Mouse (Mus musculus): ENCODE measurements at regions not wholly inside any gene's neighbourhood (a gene's known extent, or its start where the extent isn't known, plus 50 kb on each side); places are given as distances from the start of the nearest gene placed in this dataset.

DNA sequence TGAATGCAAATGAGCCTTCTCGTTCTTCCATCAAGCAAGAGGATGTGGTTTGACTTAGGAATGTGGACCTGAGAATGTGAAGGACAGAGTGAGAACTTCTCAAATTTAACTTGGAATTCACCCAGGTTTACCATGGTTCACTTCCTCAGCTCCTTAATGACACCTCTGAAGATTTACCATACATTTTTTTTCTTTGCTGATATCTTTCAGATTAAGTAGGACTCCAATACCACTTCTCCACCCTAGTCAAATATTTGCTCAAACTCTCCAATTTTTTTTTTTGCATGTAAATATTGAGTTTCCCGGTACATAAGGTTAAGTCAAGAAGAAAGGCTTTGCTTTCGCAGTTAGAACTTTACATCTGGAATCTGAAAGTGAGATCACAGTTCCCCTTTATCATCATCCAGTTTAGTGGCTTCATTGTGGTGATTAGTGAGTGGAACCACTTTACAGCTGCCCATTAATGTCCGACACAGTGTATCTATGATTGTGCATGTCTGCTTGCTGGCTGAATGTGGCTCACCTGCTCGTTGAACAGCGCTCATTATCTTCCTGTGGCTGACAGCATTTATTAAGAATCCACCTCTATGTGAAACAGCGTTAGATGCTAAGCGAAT lies 446.0 kb upstream of the Adam34 start:
- DNase-seq: no peak

DNA sequence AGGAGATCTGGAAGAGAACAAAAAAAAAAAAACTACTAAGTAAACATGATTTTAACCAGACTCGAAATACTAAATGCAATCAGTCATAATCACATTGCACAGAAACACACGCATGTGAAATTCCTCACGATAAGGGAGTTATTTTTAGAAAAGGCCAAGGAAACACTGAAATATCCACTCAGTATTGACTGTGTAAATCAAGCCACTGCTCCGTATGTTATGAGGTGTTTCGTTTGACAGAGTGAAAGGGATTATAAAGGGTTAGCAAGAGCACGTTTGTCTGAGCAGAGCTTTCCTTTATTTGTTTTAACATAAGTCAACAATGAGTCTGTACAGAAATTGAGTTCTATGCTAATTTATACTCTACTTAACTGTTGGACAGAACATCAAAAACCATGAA lies 455.3 kb upstream of the Adam34 start:
- DNase-seq: no peak

DNA sequence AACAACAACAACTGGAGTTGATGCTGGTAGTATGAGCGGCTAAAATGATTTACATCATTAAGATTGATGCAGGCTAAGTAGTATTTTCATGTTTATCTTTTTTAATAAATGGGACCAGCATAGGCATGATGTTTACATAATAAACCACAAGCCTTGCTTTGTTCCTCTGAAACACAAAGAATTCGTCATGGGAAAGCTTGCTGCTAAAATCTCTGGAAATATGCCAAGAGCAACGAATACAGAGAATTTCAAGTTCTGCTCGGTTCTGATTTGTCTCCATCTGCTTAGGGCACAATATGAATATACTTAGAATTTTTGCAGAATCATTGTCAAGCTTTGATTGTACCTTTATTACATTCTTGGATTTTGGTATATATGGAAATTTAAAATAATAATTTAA lies 467.2 kb upstream of the Adam34 start:
- DNase-seq: no peak

DNA sequence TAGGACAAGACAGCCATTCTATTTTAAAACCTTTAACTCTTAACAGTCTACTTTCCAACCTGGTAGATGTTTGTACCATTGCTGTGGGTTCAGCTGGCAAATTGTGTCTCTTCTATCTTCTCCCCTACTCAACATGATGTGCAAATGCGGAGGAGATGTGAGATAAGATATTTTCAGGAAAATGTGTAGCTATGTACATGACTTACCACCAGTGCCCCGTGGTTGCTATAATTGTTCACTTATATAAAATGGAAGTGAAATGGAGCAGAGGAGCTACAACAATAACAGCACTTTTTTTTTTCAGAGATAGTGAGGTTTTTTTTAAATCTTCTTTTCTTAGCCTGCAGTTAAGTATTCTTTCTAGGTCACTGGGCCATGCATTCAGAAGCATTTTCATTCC lies 492.4 kb upstream of the Adam34 start:
- no peak for DNase-seq

DNA sequence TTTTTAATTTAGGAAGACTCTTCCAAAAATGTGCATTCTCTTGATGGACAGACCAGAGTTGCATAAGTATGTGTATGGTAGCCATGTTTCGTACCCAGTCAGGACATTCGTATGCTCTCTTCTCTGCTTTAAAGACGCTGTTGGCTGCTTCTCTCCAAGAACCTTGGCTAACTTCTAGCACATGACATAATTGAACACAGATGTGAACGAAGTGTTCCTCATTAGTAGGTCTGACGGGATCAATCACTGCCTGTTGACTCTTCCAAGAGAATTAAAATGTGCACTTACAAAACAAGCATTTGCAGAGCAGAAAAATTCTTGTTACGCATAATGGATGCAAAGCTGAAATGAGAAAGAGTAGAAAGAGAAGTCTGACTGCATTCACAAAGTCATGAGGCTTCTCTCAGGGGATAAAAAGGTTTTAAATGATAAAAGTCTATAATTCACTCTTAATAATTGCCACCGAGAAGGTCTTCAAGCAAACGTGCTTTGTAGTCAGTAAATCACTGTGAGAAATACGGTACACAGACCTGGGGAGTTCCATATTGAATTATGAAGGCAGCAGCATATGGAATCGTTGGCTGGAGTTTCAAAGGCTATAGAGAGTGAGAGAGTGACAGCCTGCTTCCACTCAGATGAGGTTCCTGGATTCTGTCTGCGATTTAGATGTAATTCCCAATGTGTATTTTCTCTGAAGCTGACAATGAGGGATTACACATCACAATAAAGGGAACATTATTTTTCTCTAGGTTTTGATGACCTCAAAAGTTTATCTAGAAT lies 496.7 kb upstream of the Adam34 start:
- no peak for DNase-seq

DNA sequence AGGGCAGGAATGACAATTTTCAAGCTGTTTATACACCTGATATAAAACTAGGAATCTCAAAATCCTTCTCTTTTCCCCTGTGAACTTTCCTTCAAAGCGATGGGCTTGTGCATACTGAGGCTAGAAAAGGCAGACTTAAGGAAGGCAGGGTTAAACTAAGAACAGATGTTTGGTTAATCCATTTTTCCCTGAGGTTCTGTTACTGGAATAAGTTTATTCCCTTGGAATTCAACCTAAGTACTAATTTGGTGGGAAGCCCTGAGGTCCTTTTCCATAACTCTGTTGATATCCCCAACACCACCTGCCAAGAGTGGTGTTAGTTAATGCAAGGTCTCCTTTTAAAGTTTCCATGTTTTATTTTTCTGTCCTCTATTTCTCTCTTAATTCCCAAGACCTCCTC lies 512.5 kb upstream of the Adam34 start:
- DNase-seq: no peak

DNA sequence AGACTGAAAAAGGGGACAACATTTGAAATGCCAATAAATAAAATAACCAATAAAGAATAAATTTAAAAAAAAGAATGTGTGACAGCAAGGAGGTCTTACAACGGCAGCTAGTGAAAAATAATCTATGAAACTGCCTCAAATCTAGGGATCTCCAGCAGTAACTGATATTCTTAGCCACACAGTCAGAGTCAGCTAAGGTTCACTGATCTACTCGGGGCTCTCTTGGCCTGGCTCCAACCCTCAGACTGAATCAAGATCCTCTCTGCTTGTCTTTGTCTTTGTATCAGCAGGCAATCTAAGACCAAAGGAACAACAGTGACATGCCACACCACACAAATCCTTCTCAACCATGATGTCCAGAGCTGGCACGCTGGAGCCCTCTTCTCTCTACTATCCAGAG lies 542.5 kb upstream of the Adam34 start:
- DNase-seq: no peak

DNA sequence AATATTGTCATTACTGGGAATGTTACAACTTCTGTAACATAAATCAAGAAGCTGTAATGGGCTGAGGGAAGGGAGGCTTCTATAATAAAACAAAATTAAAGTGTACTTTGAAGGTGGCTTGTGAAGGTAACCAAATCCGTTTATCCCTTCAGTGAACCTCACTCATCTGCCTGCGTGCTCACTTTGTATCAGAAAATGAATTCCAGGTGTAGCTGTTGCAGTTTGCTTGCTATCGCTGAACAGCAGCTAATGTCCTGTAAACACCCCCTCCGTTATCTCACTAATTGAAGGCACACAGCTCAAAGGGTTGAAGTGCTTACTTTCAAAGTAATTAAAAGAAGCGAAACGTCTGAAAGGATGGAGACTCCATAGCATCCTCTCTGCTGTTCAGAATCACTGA lies 547.2 kb upstream of the Adam34 start:
- DNase-seq: no peak

DNA sequence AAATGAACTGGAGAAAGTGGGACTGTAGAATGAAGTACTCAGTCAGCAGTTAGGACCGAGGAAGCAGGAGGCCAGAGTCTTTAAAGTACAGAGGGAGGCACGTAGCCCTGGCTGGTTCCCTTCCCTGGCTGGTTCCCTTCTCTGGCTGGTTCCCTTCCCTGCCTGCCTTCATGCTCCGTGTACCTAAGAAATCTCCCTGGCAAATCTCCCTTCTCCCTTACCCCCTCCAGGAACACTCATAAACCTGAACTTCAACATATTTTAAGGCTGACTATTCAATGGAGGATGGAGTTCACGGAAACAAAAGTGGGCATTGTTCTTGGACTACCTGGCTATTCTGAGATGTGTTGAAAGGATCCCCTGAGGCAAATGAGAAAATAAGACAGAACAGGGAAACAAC lies 551.2 kb upstream of the Adam34 start:
- DNase-seq: no peak

DNA sequence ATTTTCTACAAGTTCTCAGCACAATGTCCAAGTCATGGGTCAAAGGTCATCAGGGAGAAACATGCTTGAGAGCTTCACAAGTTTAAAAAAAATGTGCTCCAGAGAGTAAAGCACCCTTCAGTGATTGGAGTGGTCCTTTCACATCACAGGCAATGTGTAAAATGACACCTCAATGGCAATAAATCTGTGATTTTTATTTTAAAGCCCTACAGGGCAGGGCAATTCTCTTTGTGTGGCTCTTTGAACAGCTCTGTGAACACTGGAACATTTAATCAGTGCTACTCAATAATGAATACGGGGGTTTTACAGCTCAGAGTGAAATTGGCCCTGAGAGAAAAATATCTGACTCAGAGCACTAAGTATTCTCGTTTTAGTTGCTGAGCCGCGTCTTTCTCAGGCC lies 563.5 kb upstream of the Adam34 start:
- no peak for DNase-seq

DNA sequence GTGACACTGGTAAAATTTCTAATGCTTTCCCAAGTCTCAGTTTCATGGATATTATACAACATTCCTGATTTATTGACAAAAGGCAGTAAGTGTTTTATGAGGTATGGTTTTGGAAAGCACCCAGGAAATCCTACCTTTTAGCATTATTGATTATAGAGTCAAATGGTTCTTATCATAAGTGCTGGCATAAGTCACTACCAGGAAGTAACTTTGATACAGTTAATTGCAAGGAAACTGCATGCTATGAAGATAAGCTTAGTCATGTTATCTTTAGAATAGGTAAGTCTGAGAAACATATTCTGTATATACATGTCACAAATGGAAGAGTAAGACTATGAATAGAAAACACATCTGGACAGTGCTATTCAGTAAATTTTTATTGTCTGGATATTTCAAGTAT lies 608.4 kb upstream of the Adam34 start:
- no peak for DNase-seq

DNA sequence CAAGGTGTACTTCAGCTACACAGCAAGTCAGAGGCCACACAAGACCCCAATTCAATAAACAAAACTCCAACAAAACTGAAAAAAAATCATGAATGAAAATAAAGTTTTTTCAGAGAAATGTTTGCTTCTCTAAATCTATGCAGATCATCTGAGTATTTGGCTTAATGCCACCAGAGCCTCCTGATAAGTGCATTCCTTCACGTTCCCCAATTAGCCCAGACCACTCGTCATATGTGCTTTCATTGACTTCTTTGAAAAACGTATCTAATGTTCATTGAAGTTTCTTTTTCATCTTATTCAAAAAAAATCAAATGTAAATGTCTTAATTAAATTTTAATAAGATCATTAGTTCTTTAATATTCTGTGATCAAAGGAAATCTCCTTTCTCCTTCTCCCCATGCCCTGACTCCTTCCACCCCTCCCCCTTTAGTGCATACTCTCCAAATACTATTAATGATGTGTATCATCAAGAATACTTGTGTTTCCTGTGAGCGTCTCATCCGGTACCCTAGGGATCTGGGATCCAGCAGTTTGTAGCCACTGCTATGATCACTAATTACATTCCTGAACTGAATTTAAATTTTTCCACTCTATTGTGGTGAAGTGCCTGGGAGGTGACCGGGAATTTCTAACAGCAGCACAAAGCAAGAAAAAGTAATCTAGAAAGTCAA lies 600.8 kb upstream of the Fat1 start:
- DNase-seq: no peak

DNA sequence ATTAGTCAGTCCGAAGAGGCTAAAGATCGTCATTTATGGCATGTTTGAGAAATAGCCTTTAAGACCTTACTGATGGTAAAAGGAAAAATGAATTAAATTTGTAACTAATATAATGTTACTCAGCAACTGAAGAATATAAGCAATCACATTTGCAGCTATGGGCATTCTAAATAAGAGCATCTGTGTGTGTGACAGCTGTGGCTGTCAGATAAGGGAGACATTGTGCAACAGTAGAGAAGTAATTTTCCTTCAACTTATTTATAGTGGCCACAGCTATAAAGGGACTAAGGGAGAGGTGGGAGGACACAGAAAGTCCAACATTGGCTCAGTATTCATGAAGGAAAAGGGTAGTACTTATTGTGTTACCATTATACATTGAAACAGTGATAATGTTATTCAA lies 591.8 kb upstream of the Fat1 start:
- DNase-seq: no peak

DNA sequence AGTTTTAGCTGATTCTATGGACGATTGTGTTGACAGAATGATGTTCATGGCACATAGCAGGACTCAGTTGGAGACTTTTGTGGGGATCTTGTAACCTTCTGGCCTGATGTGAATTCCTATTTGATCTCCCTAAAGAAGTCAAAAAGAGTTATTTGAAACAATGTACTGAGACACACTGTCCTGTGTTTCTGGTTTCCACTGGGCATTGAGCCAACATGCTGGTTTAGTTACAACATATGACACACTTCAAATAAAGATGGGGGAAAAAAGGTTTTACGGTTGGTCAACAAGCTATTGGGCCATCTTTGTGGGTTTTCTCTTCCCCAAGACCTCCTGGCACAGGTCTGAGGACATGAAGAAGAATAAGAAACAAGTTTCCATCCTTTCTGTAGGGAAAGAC lies 591.3 kb upstream of the Fat1 start:
- DNase-seq: no peak

DNA sequence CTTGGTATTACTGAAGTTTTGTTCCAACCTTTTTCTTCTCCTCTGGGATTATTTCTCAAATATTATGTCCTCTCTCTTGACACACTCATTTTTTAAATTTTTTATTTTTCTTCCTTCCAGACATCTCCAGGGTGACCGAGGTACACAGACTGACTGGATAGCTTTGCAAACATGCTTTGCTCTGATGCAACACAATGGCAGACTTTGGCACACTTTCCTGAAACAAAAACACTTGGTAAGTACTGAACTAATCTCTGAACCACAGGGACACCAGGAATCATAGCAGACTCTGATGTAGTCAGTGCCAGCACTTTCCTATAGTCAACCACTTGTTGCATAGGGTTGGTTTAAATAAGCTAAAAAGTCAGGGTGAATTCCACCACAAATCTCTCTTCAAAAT lies 587.8 kb upstream of the Fat1 start:
- DNase-seq: no peak

DNA sequence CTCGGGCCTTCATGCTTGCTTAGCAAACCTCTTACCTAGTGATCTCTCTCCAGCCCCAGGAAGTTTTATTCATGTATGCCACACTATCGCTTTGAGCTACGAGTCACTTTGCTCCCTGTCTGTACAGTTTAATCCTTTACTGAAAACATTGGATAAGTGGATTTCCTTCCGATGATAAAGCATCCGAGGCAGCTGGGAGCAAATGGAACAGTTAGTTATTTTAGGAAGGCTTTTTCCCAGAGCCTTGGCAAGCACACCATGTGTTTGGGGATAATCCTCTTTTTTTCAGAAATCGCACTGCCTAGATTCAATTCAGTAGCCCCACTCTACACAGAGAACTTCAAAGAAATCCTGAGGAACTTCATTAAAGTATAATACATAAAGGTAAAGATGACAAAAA lies 561.3 kb upstream of the Fat1 start:
- DNase-seq: no peak

DNA sequence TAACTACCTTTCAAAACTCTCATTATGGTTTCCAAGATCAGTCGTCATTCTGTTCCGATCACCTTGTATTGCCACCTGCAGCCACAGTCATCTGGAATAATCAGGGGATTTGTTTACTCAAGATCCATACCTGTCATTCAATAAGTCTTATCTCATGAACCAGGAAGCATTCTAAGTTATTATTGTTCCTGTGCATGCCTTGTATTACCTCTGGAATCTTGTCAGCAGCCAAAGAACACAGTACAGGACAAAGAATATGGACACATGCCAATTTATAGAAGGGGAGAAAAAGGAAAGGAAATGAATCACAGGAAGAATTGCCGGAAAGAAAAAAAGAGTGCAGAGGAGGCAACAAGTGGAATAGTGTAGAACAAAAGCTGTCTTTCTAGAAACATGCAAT lies 557.5 kb upstream of the Fat1 start:
- DNase-seq: no peak

DNA sequence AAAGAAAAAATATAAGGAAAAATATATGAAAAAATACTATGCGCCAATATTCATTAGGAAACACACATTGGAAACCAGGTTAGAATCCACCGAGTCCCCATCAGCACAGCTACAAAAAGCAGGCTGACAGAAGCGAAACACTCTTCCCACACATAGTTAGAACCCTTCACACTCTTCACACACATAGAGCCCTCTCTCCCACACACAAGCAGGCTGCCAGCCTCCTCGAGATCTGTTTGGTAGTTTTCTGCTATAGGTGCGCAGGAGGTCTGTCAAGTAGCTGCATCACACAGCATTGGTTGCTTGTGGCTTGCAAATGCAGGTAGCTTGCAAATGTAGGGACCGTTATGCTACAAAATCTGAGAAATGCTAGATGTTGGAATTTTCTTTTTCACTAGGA lies 526.8 kb upstream of the Fat1 start:
- DNase-seq: no peak

DNA sequence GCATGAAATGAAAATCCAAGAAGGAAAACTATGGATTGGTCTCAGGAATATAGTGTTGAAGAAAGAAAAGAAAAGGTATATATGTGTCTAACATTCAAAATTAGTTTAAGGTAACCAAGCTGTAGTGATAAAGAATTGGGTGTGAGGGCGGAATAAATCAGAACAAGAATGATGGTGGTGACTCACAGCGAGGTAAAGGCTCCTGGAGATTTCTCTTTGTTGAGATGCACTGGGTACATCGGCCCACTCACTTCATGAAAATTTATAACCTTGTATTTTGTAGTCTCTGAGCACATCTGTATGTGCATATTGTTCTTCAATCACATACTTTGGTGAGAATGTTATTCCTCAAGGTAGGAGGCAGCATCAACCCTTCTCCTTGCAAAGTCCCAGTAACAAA lies 525.0 kb upstream of the Fat1 start:
- no peak for DNase-seq

DNA sequence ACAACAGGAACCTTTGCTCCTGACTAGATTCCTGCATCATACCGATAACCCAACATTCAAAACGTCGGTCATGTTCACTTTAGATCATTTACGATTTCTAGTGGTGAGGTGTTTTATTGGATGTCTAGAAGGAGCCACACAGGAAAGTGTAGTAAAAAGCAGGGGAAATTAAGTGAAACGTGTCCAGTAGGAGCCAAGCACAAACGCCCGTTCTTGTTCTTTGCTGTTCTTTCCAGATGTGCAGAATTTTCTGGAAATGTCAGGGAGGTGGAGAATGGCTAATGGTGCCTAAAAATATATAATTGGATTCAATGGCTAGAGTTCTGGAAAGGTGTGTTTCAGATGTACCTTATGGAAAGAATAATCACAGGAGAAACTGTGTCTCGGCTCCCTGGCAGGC lies 517.2 kb upstream of the Fat1 start:
- DNase-seq: no peak

DNA sequence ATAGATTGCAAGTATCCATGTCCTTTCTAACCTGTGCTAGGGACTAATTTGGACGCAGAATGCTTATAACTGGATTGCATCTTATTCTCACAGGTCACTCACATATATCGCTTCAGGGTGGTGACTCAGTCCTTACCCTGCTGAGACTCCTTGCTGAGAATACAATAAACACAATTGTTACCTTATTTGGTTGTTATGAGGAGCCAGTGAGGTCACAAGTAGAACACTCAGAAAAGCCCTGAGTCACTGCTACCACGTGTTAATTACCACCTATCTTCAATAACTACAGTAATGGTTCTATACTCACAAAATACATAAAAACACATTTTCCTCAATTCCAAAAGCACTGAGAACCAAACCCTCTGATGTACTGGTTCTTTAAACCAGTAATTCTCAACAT lies 479.8 kb upstream of the Fat1 start:
- no peak for DNase-seq

DNA sequence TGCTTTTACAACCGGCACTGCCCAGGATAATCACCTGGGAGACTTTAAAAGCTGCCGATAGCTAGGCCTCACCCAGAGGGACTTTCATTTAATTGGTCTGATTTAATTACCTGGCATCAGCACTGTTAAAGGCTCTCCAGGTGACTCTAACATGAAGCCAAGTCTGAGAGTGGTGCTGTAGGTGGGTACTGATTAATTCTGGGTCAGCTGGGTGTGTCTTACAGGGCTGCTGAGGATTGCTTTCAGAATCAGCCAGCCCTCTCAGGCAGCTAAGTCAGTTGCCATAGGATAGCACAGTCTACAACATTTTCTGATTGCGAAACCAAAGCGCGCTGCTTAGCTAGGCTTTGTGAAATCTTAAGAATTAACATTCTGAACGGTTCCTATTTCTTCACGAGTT lies 478.9 kb upstream of the Fat1 start:
- DNase-seq: no peak

DNA sequence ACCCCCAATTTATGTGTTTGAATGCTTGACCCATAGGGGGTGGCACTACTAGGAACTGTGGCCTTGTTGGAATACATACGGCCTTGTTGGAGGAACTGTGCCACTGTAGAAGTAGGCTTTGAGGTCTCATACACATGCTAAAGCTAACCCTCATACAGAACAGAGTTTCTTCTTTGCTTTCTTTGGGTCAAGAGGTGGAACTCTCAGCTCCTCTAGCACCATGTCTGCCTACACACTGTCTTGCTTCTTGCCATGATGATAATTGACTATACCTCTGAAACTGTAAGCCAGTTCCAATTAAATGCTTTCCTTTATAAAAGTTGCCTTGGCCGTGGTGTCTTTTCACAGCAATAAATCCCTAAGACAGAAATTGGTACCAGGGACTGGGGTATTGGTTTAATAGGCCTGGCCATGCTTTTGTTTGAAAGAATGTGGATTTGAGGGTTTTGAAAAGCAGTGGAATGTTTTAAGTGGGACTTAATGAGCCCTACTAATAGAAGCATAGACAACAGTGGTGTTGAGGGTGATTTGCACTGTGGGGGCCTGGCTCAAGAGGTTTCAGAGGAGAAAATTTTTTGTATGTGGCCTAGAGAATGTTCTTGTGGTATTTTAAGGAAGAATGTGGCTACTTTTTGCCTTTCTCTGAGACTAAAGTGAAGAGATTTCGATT lies 468.7 kb upstream of the Fat1 start:
- DNase-seq: no peak
